Mouse (Mus musculus) limb, embryonic 11.5 days (tissue): ENCODE data around the gene Ccdc157. TPM values are rescaled to one million over a fixed set of nuclear protein-coding genes. Genes with fewer than 3 reads are reported as not detected.
"Not testable (repeated sequence)": the region's sequence is repeated elsewhere in the genome, so short reads cannot be mapped to it uniquely, and the experiment has no call there.

Source experiments
- ATAC-seq: fragments of 200-750 bp; cut with Nextera tagmentation; 2 replicates; pipeline ENCODE4 v1.8.0; 2017; ENCODE audit warnings: low read depth; ENCODE audit not compliant: insufficient number of reproducible peaks, low FRiP score, low TSS enrichment
- DNase-seq: peaks from one replicate; pipeline ENCODE4 v3.0.0-alpha.2; 2015; ENCODE audit warnings: low spot score
- H3K27ac ChIP-seq: fragments of 300-500 bp; sonication (generic); replicated peaks from 2 replicates; pipeline ENCODE4 v1.5.1; 2014; ENCODE audit warnings: low read depth, mild to moderate bottlenecking, low read length
- H3K27me3 ChIP-seq: fragments of 300-500 bp; sonication (generic); 2 replicates; pipeline ENCODE4 v1.6.1; 2014; ENCODE audit warnings: mild to moderate bottlenecking, low read length, mixed read lengths; ENCODE audit not compliant: control insufficient read depth, insufficient read depth
- H3K36me3 ChIP-seq: fragments of 300-500 bp; sonication (generic); 2 replicates; pipeline ENCODE4 v1.6.1; 2014; ENCODE audit warnings: mild to moderate bottlenecking, low read length, moderate library complexity, mixed read lengths; ENCODE audit not compliant: control insufficient read depth, insufficient read depth
- H3K4me1 ChIP-seq: fragments of 300-500 bp; sonication (generic); 2 replicates; pipeline ENCODE4 v1.6.1; 2014; ENCODE audit warnings: low read length, mixed read lengths; ENCODE audit not compliant: control insufficient read depth, insufficient read depth
- H3K4me2 ChIP-seq: fragments of 300-500 bp; sonication (generic); 2 replicates; pipeline ENCODE4 v1.6.1; 2014; ENCODE audit warnings: low read depth, mild to moderate bottlenecking, moderate library complexity; ENCODE audit not compliant: severe bottlenecking
- H3K4me3 ChIP-seq: fragments of 300-500 bp; sonication (generic); 2 replicates; pipeline ENCODE4 v1.5.1; 2014; ENCODE audit warnings: low read depth, low read length
- H3K9ac ChIP-seq: fragments of 300-500 bp; sonication (generic); 2 replicates; pipeline ENCODE4 v1.6.1; 2014; ENCODE audit warnings: mild to moderate bottlenecking, low read length
- H3K9me3 ChIP-seq: fragments of 300-500 bp; sonication (generic); 2 replicates; pipeline ENCODE4 v1.6.1; 2016; ENCODE audit warnings: low read length; ENCODE audit not compliant: control insufficient read depth
- WGBS: fragments of 180-500 bp; shearing (Covaris S2); extraction: QIAGEN DNeasy Blood & Tissue Kit; methylation state at CpG from one replicate; pipeline ENCODE4 v1.1.7; 2014; 5-methylcytosine and 5-hydroxymethylcytosine counted together
- polyA plus RNA-seq: library from polyadenylated mRNA; unstranded; fragments of >200 nt; fragmentation: Nextera tagmentation; extraction: Ambion mirVana; gene quantifications from 2 replicates; pipeline ENCODE4 v1.2.1, GENCODE M21; 2014

Ccdc157 gene
- polyA plus RNA-seq, 1 experiment from 2014 or later, result 4.7 TPM

- no peak overlapping the region for H3K27ac ChIP-seq
Measured at GRCm38 (mm10) chr11:4112861-4113260, 47.2 kb downstream of the Ccdc157 start.

GRCm38 (mm10) chr11:4112033-4112432 lies 48.1 kb downstream of the Ccdc157 start:
- no peak for ATAC-seq
- 88% methylated on average over 4 of the region's 4 CpGs for WGBS

More at GRCm38 (mm10) chr11:4112861-4113260, 47.2 kb downstream of the Ccdc157 start:
- H3K27me3 ChIP-seq, result 0 out of 2 replicates have a peak, but pooled peaks cover 2% of the 10 kb centered on the region
- no peak overlapping the region for H3K4me3 ChIP-seq
- no peak for DNase-seq
- ATAC-seq, result no peak
- no peaks in the 10 kb centered on the region for H3K4me1 ChIP-seq
- no peaks in the 10 kb centered on the region for H3K36me3 ChIP-seq
- no peaks in the 10 kb centered on the region for H3K9me3 ChIP-seq
- WGBS, result 63% methylated on average over 6 of the region's 6 CpGs
- no peak overlapping the region for H3K9ac ChIP-seq
- H3K4me2 ChIP-seq, result no peak overlapping the region

DNA sequence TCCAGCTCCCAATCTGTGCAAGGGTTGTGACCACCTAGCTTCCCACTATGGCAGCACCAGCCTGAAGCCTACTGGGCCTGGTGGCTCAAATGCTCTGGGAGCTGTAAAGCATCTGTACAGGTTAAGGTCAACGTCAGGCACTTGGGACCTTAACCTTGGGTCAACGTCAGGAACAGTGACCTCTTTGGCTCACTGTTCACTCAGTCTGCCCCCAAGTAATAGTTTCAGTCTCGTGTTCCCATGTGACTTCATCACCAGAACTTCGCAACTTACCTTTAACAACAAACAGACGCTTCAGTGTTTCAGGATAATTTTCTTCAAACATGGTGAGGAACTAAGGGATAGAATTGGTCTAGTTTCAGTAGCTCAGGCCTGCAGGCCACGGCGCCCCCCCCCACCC lies 51.4 kb downstream of the Ccdc157 start:
- Histone ChIP-seq H3K4me3 (no peak overlapping the region), H3K9me3 (no peaks in the 10 kb centered on the region), H3K9ac (no peak overlapping the region), H3K4me1 (no peaks in the 10 kb centered on the region), H3K27me3 (no peaks in the 10 kb centered on the region), H3K4me2 (no peak overlapping the region), H3K36me3 (no peaks in the 10 kb centered on the region), H3K27ac (no peak overlapping the region)
- ATAC-seq (no peak), DNase-seq (no peak)
- WGBS, result 67% methylated on average over 7 of the region's 7 CpGs

More at GRCm38 (mm10) chr11:4112033-4112432, 48.1 kb downstream of the Ccdc157 start:
- no peaks in the 10 kb centered on the region for H3K36me3 ChIP-seq
- no peak for DNase-seq
- H3K4me1 ChIP-seq, result no peaks in the 10 kb centered on the region
- no peak overlapping the region for H3K4me2 ChIP-seq
- no peak overlapping the region for H3K4me3 ChIP-seq
- H3K27me3 ChIP-seq, result no peaks in the 10 kb centered on the region
- H3K27ac ChIP-seq, result no peak overlapping the region
- H3K9me3 ChIP-seq, result no peaks in the 10 kb centered on the region
- no peak overlapping the region for H3K9ac ChIP-seq

DNA sequence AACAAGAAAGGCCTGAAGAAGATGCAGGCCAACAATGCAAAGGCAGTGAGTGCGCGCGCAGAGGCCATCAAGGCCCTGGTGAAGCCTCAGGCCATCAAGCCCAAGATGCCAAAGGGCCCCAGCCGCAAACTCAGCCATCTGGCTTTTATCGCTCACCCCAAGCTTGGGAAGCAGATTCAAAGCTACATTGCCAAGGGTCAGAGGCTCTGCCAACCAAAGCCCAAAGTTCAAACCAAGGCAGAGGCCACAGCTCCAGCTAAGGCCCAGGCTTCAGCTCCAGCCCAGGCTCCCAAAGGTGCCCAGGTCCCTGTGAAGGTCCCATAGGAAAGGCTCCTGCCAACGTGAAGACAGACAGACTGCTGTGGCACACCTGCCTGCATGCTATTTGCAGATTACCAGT lies 52.2 kb downstream of the Ccdc157 start:
- ATAC-seq, H3K9ac ChIP-seq: not testable (repeated sequence)
- 85% methylated on average over 6 of the region's 6 CpGs for WGBS

GRCm38 (mm10) chr11:4105444-4105843 lies 54.6 kb downstream of the Ccdc157 start:
- no peak overlapping the region for H3K27ac ChIP-seq
- 42% methylated on average over 6 of the region's 6 CpGs for WGBS
- no peaks in the 10 kb centered on the region for H3K36me3 ChIP-seq
- no peak overlapping the region for H3K9ac ChIP-seq
- H3K9me3 ChIP-seq, result no peaks in the 10 kb centered on the region
- H3K4me1 ChIP-seq, result no peaks in the 10 kb centered on the region
- no peak for DNase-seq
- no peaks in the 10 kb centered on the region for H3K27me3 ChIP-seq
- no peak overlapping the region for H3K4me2 ChIP-seq
- ATAC-seq, result no peak
- no peak overlapping the region for H3K4me3 ChIP-seq

More for the DNA sequence above, 52.2 kb downstream of the Ccdc157 start:
- not testable (repeated sequence) for H3K4me2 ChIP-seq, DNase-seq, H3K9me3 ChIP-seq, H3K4me3 ChIP-seq, H3K4me1 ChIP-seq, H3K36me3 ChIP-seq, H3K27me3 ChIP-seq, H3K27ac ChIP-seq

DNA sequence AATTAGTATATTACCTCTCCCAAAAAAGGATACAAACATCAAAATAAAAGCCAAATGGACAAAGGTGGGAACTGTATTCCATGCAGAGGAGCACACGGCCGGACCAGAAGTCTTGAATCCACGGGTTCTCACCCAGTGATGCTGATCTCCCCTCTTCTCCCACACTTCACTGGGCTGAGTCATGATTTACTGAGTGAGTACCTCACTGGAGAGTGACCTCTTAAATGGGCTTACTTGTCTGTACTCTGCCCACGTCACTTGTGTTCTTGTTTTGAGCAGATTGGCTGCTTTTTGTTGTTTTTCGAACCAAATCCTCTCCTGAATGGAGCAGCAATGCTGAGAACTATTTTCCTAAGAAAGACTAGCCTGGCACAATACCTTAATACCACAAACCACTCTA lies 55.1 kb downstream of the Ccdc157 start:
- Histone ChIP-seq H3K36me3 (no peaks in the 10 kb centered on the region), H3K9me3 (no peaks in the 10 kb centered on the region), H3K27ac (no peak overlapping the region)

GRCm38 (mm10) chr11:4103522-4103921 lies 56.6 kb downstream of the Ccdc157 start:
- Histone ChIP-seq H3K4me1 (no peaks in the 10 kb centered on the region), H3K9ac (no peak overlapping the region), H3K36me3 (no peaks in the 10 kb centered on the region), H3K4me3 (no peak overlapping the region), H3K27ac (no peak overlapping the region), H3K9me3 (no peaks in the 10 kb centered on the region), H3K4me2 (no peak overlapping the region), H3K27me3 (no peaks in the 10 kb centered on the region)
- WGBS, result 83% methylated on average over 14 of the region's 14 CpGs
- no peak for DNase-seq
- ATAC-seq, result no peak

More for the DNA sequence above, 55.1 kb downstream of the Ccdc157 start:
- no peaks in the 10 kb centered on the region for H3K4me1 ChIP-seq
- DNase-seq (no peak), ATAC-seq (no peak)
- no peaks in the 10 kb centered on the region for H3K27me3 ChIP-seq
- H3K4me3 ChIP-seq, result no peak overlapping the region
- WGBS, result 80% methylated on average over 5 of the region's 5 CpGs
- H3K9ac ChIP-seq, result no peak overlapping the region
- no peak overlapping the region for H3K4me2 ChIP-seq

DNA sequence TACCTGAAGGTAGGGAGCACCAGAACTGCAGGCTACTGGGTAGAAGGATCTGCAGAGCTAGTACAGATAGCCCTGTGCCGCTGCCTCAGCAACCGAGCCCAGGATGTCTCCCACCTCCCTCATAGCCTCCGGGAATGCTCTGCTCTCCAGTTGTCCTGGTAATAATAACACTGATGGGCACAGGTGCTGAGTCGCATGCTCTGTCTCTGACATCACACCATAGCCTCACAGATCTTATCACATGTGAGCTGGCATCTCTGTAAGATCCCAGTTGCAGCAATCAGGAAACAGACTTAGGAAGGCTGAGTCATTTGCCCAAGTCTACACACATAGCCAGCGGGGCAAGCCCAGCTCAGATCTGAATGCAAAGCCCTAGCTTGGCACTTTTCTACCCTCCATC lies 58.2 kb downstream of the Ccdc157 start:
- 76% methylated on average over 5 of the region's 5 CpGs for WGBS
- Histone ChIP-seq H3K36me3 (no peaks in the 10 kb centered on the region), H3K27me3 (no peaks in the 10 kb centered on the region), H3K4me1 (peaks cover 5% of the 10 kb centered on the region), H3K4me3 (no peak overlapping the region), H3K27ac (no peak overlapping the region), H3K4me2 (no peak overlapping the region), H3K9ac (no peak overlapping the region), H3K9me3 (no peaks in the 10 kb centered on the region)
- ATAC-seq (no peak), DNase-seq (no peak)

- ATAC-seq (no peak), DNase-seq (no peak)
- no peak overlapping the region for H3K4me2 ChIP-seq
- WGBS, result 76% methylated on average over 3 of the region's 3 CpGs
- no peak overlapping the region for H3K9ac ChIP-seq
- no peaks in the 10 kb centered on the region for H3K27me3 ChIP-seq
- no peaks in the 10 kb centered on the region for H3K9me3 ChIP-seq
- peaks cover 14% of the 10 kb centered on the region for H3K4me1 ChIP-seq
- no peak overlapping the region for H3K4me3 ChIP-seq
- no peak overlapping the region for H3K27ac ChIP-seq
- no peaks in the 10 kb centered on the region for H3K36me3 ChIP-seq
Measured at GRCm38 (mm10) chr11:4099447-4099846, 60.6 kb downstream of the Ccdc157 start.
